19 mouse cellular contexts compared by ENCODE assay signal in genomic region chr11:57959924-57960323, GRCm38 (mm10). TPM values are rescaled to one million over a fixed set of nuclear protein-coding genes. Genes with fewer than 3 reads are reported as not detected.
DNase-seq lines count a peak whose midpoint lies in the region; ATAC-seq and TF ChIP-seq lines count a peak whose summit lies in the region.
"Had no signal": no experiment of that assay in that cellular context is flagged by ENCODE, and none has a peak within 500 bp of the region (broad histone marks: within the 10 kb centered on the region; RNA-seq: fewer than 3 reads in every experiment).

No protein-coding gene starts in this region.

- 47% methylated on average over 2 of the region's 2 CpGs for WGBS in liver, embryonic 16.5 days (ENCODE audit: insufficient replicate concordance)
- WGBS in thymus, adult 2 months = 84% methylated on average over 2 of the region's 2 CpGs

- no peak overlapping the region for H3K27ac ChIP-seq in MEL (ENCODE audit: control insufficient read depth, low read depth, low read length)
- peak overlapping the region; percentile 76 for H3K27ac ChIP-seq in liver, embryonic 16.5 days (ENCODE audit: low read length)
- H3K27ac ChIP-seq in thymus, adult 2 months (ENCODE audit: control insufficient read depth, insufficient read depth, low read length) = no peak overlapping the region
- H3K27ac ChIP-seq: embryonic facial prominence, embryonic 13.5 days; hindbrain, embryonic 14.5 days had no signal

- no peak for TF ChIP-seq RAD21 in MEL (IDR thresholded peaks at IDR 0.05; ENCODE audit: low read depth, low read length)

- peaks cover 71% of the 10 kb centered on the region for H3K4me1 ChIP-seq in G1E (ENCODE audit: insufficient read depth, low read depth, low read length)
- peaks cover 8 to 27% of the 10 kb centered on the region in 2 experiments for H3K4me1 ChIP-seq in MEL (ENCODE audit: control insufficient read depth in 1 of 2, insufficient read depth in 2 of 2, low read length in 2 of 2)
- peaks cover 86% of the 10 kb centered on the region for H3K4me1 ChIP-seq in erythroblast, embryonic 14.5 days (ENCODE audit: control insufficient read depth)
- peaks cover 70% of the 10 kb centered on the region for H3K4me1 ChIP-seq in liver, embryonic 16.5 days (ENCODE audit: control insufficient read depth, low read depth, low read length)
- H3K4me1 ChIP-seq in thymus, adult 2 months (replicated peaks; ENCODE audit: control insufficient read depth, insufficient read depth, low read length) = peaks cover 22% of the 10 kb centered on the region

- H3K27me3 ChIP-seq in G1E (ENCODE audit: insufficient read depth, low read length) = no peaks in the 10 kb centered on the region
- H3K27me3 ChIP-seq in MEL (ENCODE audit: control insufficient read depth in 1 of 2, insufficient read depth in 2 of 2, low read length in 2 of 2) = peaks cover 0 to 1% of the 10 kb centered on the region in 2 experiments; a peak in 1 of 4 replicates
- peaks cover 9% of the 10 kb centered on the region for H3K27me3 ChIP-seq in erythroblast, embryonic 14.5 days (ENCODE audit: control insufficient read depth)
- H3K27me3 ChIP-seq in liver, embryonic 16.5 days (ENCODE audit: control insufficient read depth, insufficient read depth, low read depth, low read length) = no peaks in the 10 kb centered on the region
- no peaks in the 10 kb centered on the region for H3K27me3 ChIP-seq in thymus, adult 2 months (ENCODE audit: control insufficient read depth, insufficient read depth, low read length)
- H3K27me3 ChIP-seq: embryonic facial prominence, embryonic 13.5 days had no signal

- no peak for TF ChIP-seq CTCF in G1E (IDR thresholded peaks at IDR 0.05; ENCODE audit: low read depth, low read length)
- TF ChIP-seq CTCF in MEL (IDR thresholded peaks at IDR 0.05 in 2 of 3, conservative IDR thresholded peaks at IDR 0.05 in 1 of 3; ENCODE audit: control insufficient read depth in 1 of 3, insufficient read depth in 1 of 3, low read depth in 2 of 3, low read length in 3 of 3, poor library complexity in 1 of 3, severe bottlenecking in 1 of 3) = no peak
- TF ChIP-seq CTCF in thymus, adult 2 months (IDR thresholded peaks at IDR 0.05; ENCODE audit: borderline replicate concordance, control insufficient read depth, extremely low read depth, insufficient read depth, low read length, poor library complexity) = no peak

- no peak for TF ChIP-seq POLR2A in MEL (IDR thresholded peaks at IDR 0.05; ENCODE audit: control insufficient read depth in 1 of 2, insufficient read depth in 1 of 2, low read depth in 1 of 2, low read length in 2 of 2, poor library complexity in 1 of 2)
- TF ChIP-seq POLR2A in thymus, adult 2 months (IDR thresholded peaks at IDR 0.05; ENCODE audit: control insufficient read depth, extremely low read depth, insufficient read depth, low read length, poor library complexity) = no peak

- no peak overlapping the region for H3K9ac ChIP-seq in MEL (ENCODE audit: control insufficient read depth, low read depth, low read length, poor library complexity, severe bottlenecking)
- H3K9ac ChIP-seq in liver, embryonic 16.5 days (ENCODE audit: low read depth, low read length) = no peak overlapping the region
- H3K9ac ChIP-seq: embryonic facial prominence, embryonic 13.5 days; hindbrain, embryonic 14.5 days had no signal

- H3K4me3 ChIP-seq in G1E (ENCODE audit: low read depth, low read length) = no peak overlapping the region
- no peak overlapping the region for H3K4me3 ChIP-seq in MEL (ENCODE audit: control insufficient read depth in 1 of 2, insufficient read depth in 1 of 2, low read depth in 2 of 2, low read length in 2 of 2)
- peak overlapping the region; percentile 36 for H3K4me3 ChIP-seq in erythroblast, embryonic 14.5 days (replicated peaks)
- H3K4me3 ChIP-seq in liver, embryonic 16.5 days (ENCODE audit: low read depth, low read length) = no peak overlapping the region
- no peak overlapping the region for H3K4me3 ChIP-seq in thymus, adult 2 months (ENCODE audit: control insufficient read depth, insufficient read depth, low read length)
- H3K4me3 ChIP-seq: embryonic facial prominence, embryonic 13.5 days had no signal

- peak; percentile 24; the same call in 1 of the 2 replicates for ATAC-seq in G1E (ENCODE audit: extremely low read depth, insufficient number of reproducible peaks, low FRiP score, poor library complexity, severe bottlenecking)
- ATAC-seq in liver, embryonic 16.5 days (ENCODE audit: low read depth) = peak; percentile 47
- ATAC-seq: activated CD4-positive, CD25-positive, alpha-beta regulatory T cell, adult 4 months; intestine, embryonic 16.5 days had no signal

- DNase-seq in G1E (ENCODE audit: low spot score) = no peak
- peak; percentile 66 for DNase-seq in MEL (ENCODE audit: low read depth, low spot score)
- no peak for DNase-seq in kidney, postnatal 14 days
- no peak for DNase-seq in thymus, adult 2 months
- DNase-seq in cerebellum, adult 9-10 months = no peak
- DNase-seq: adrenal gland, postnatal 25 days; cerebellum, adult 8-10 months; gastrocnemius, postnatal 10 days; heart, adult 11 months; lung, adult 2 months; lung, postnatal 4 days; right cerebral cortex, postnatal 25 days had no signal

- H3K36me3 ChIP-seq in G1E (replicated peaks) (no peaks in the 10 kb centered on the region), MEL (ENCODE audit: control insufficient read depth in 1 of 2, insufficient read depth in 2 of 2, low read length in 2 of 2) (peaks cover 0 to 18% of the 10 kb centered on the region in 2 experiments; a peak in 2 of 4 replicates)
- H3K36me3 ChIP-seq in erythroblast, embryonic 14.5 days (ENCODE audit: control insufficient read depth) = peaks cover 13% of the 10 kb centered on the region
- H3K36me3 ChIP-seq in liver, embryonic 16.5 days (ENCODE audit: control insufficient read depth, insufficient read depth) = no peaks in the 10 kb centered on the region
- H3K36me3 ChIP-seq in thymus, adult 2 months (ENCODE audit: control insufficient read depth, insufficient read depth, low read length) = no peaks in the 10 kb centered on the region
- H3K36me3 ChIP-seq: embryonic facial prominence, embryonic 13.5 days had no signal

- peak; percentile 35 to 67; a peak in 3 of 4 replicates for TF ChIP-seq EP300 in MEL (IDR thresholded peaks at IDR 0.05; ENCODE audit: low read depth in 1 of 2, low read length in 2 of 2)

- H3K9me3 ChIP-seq in G1E (replicated peaks) (no peaks in the 10 kb centered on the region), MEL (replicated peaks; ENCODE audit: insufficient read depth, low read length) (no peaks in the 10 kb centered on the region)
- no peaks in the 10 kb centered on the region for H3K9me3 ChIP-seq in erythroblast, embryonic 14.5 days (ENCODE audit: control insufficient read depth, low read length)
- H3K9me3 ChIP-seq in liver, embryonic 16.5 days (replicated peaks; ENCODE audit: control insufficient read depth, low read length) = no peaks in the 10 kb centered on the region
- H3K9me3 ChIP-seq: embryonic facial prominence, embryonic 13.5 days had no signal

- H3K4me2 ChIP-seq in liver, embryonic 16.5 days (ENCODE audit: low read depth, low read length) = peak overlapping the region; percentile 36
- H3K4me2 ChIP-seq: embryonic facial prominence, embryonic 13.5 days; hindbrain, embryonic 14.5 days; midbrain, embryonic 11.5 days had no signal

- no peaks in the 10 kb centered on the region; the same call in 1 of the 2 replicates for H3K79me2 ChIP-seq in MEL (ENCODE audit: control insufficient read depth, insufficient read depth, low read length, poor library complexity)

TF ChIP-seq in MEL, 35 proteins besides CTCF, POLR2A, EP300 and RAD21:
- TF ChIP-seq MXI1 (IDR thresholded peaks at IDR 0.05; ENCODE audit: low read depth, low read length) = peak; percentile 79; the same call in 1 of the 2 replicates
- TF ChIP-seq SMC3 (IDR thresholded peaks at IDR 0.05; ENCODE audit: low read depth, low read length) = no peak
- peak; percentile 63; the same call in 1 of the 2 replicates for TF ChIP-seq MAX (IDR thresholded peaks at IDR 0.05; ENCODE audit: low read length)
- TF ChIP-seq MYC (IDR thresholded peaks at IDR 0.05; ENCODE audit: low read depth, low read length) = 0 out of 2 replicates have a peak, but pooled peaks have one; percentile 24
- TF ChIP-seq USF2 (IDR thresholded peaks at IDR 0.05; ENCODE audit: borderline replicate concordance in 1 of 2, insufficient read depth in 1 of 2, low read depth in 1 of 2, low read length in 2 of 2) = 0 out of 4 replicates have a peak, but pooled peaks of 1 of the 2 experiments have one; percentile 22
- TF ChIP-seq NRF1 (IDR thresholded peaks at IDR 0.05; ENCODE audit: insufficient read depth, low read depth, low read length, poor library complexity, severe bottlenecking) = no peak
- peak; percentile 78 for TF ChIP-seq ETS1 (IDR thresholded peaks at IDR 0.05; ENCODE audit: low read depth, low read length)
- TF ChIP-seq MYB (IDR thresholded peaks at IDR 0.05; ENCODE audit: low read depth, low read length) = no peak
- peak; percentile 27; the same call in 1 of the 2 replicates for TF ChIP-seq GATA1 (IDR thresholded peaks at IDR 0.05; ENCODE audit: low read depth, low read length)
- peak; percentile 48; the same call in 1 of the 2 replicates for TF ChIP-seq RCOR1 (IDR thresholded peaks at IDR 0.05; ENCODE audit: low read depth, low read length)
- peak; percentile 50; the same call in 1 of the 2 replicates for TF ChIP-seq SIN3A (IDR thresholded peaks at IDR 0.05; ENCODE audit: low read length)
- TF ChIP-seq CHD1 (IDR thresholded peaks at IDR 0.05; ENCODE audit: low read depth, low read length) = no peak
- TF ChIP-seq UBTF (IDR thresholded peaks at IDR 0.05; ENCODE audit: borderline replicate concordance, insufficient read depth, low read depth, low read length) = no peak
- TF ChIP-seq TCF12 (IDR thresholded peaks at IDR 0.05; ENCODE audit: low read depth, low read length) = peak; percentile 71; the same call in 1 of the 2 replicates
- no peak for TF ChIP-seq NELFE (IDR thresholded peaks at IDR 0.05; ENCODE audit: low read depth, low read length)
- TF ChIP-seq USF1 (IDR thresholded peaks at IDR 0.05; ENCODE audit: low read depth, low read length) = peak; percentile 80
- peak; percentile 94 for TF ChIP-seq BHLHE40 (IDR thresholded peaks at IDR 0.05; ENCODE audit: borderline replicate concordance, low read depth, low read length)

RNA-seq across cellular contexts. Expression of gene Larp1, which starts 48.9 kb away (rescaled TPM):
- 184 and 189 TPM in 2 replicates for total RNA-seq in G1E (2014; fragmentation: Nextera tagmentation)
- 31.4 and 34.7 TPM in 2 replicates for total RNA-seq in G1E (2017)
- 111 and 123 TPM in 2 replicates for polyA plus RNA-seq in G1E (2012)
- total RNA-seq in MEL (2012; rRNA removed) = 73.9 and 88.3 TPM in 2 replicates
- polyA plus RNA-seq in MEL (2012; ENCODE audit: insufficient read depth in 1 of 2, insufficient read length in 2 of 2, low read depth in 1 of 2, low replicate concordance in 2 of 2, missing spikeins in 1 of 2) = 1,000 to 10,000 TPM in 1 of 2 experiments, 100 to 1,000 TPM in 1; 201 to 2,325 TPM
- polyA plus RNA-seq in erythroblast, embryonic 14.5 days (2012) = 31.7 and 32.8 TPM in 2 replicates
- 14.2 and 14.9 TPM in 2 replicates for polyA plus RNA-seq in liver, embryonic 16.5 days (2015; fragmentation: Nextera tagmentation; extraction: Ambion mirVana)
- 54.4 and 64.4 TPM in 2 replicates for polyA plus RNA-seq in thymus, adult 2 months (2012; rRNA removed)
